Mouse (Mus musculus): Measurements from ENCODE around the gene Gcsam. TPM values are rescaled to one million over a fixed set of nuclear protein-coding genes. Genes with fewer than 3 reads are reported as not detected.

The Gcsam gene
- total and polyA plus RNA-seq, 3 experiments = not detected

DNA sequence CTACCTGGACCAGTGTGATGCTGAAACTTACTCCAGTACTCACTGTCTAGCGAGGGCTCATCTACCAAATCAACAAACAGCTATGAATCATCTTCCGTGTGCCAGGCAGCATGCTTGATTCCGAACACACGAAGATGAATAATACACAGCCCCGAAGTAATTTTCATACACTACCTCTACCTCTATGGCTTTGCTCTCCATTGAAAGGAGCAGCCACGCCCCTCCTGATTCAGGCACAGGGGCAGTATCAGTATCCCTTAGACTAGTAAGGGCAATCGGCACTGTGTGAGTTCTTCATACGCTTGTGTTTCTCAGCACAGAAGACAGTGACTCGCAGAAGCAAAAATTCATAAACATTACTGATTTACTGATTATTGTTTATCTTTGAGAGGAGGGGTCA, 44.3 kb downstream of the Gcsam start:
- H3K9me3 ChIP-seq (replicated peaks; ENCODE audit: low read length) = no peaks in the 10 kb centered on the region
- no peaks in the 10 kb centered on the region for H3K4me1 ChIP-seq (ENCODE audit: control insufficient read depth in 1 of 2, insufficient read depth in 2 of 2)
- no peak for DNase-seq (ENCODE audit: extremely low read depth)
- no peak overlapping the region for H3K4me3 ChIP-seq (replicated peaks in 1 of 3; ENCODE audit: low read depth in 2 of 3, low read length in 2 of 3, poor library complexity in 1 of 3)
- H3K4me2 ChIP-seq (ENCODE audit: insufficient read depth, low read depth, poor library complexity, severe bottlenecking) = no peak overlapping the region
- dilution Hi-C loops (cut with MboI; ENCODE audit: extremely low pct_ligation_motif_present, extremely low pct_unique_long_range_greater_than_20kb, low sequenced_read_pairs) (no loop called here), in situ Hi-C loops (cut with MboI; ENCODE audit: low pct_ligation_motif_present, low pct_unique_long_range_greater_than_20kb, low sequenced_read_pairs) (no loop called here)
- H3K27me3 ChIP-seq (replicated peaks) = no peaks in the 10 kb centered on the region
- no peaks in the 10 kb centered on the region for H3K79me2 ChIP-seq (replicated peaks; ENCODE audit: control insufficient read depth, extremely low read depth, insufficient read depth, poor library complexity, severe bottlenecking)
- H3K36me3 ChIP-seq (replicated peaks in 1 of 2; ENCODE audit: control insufficient read depth in 1 of 2, insufficient read depth in 1 of 2, low read length in 1 of 2) = no peaks in the 10 kb centered on the region
- TF ChIP-seq USF1 (IDR thresholded peaks at IDR 0.05; ENCODE audit: low read depth, low read length) (no peak), NELFE (IDR thresholded peaks at IDR 0.05; ENCODE audit: low read depth, low read length) (no peak), ZNF384 (IDR thresholded peaks at IDR 0.05; ENCODE audit: low read depth, low read length) (no peak), POLR2A (IDR thresholded peaks at IDR 0.05; ENCODE audit: low read depth, low read length) (no peak), CHD2 (IDR thresholded peaks at IDR 0.05; ENCODE audit: low read length) (no peak)
- no peak overlapping the region for H3K9ac ChIP-seq (ENCODE audit: insufficient read depth, low read depth)
- H3K27ac ChIP-seq (ENCODE audit: insufficient read depth, low read depth) = no peak overlapping the region

DNA sequence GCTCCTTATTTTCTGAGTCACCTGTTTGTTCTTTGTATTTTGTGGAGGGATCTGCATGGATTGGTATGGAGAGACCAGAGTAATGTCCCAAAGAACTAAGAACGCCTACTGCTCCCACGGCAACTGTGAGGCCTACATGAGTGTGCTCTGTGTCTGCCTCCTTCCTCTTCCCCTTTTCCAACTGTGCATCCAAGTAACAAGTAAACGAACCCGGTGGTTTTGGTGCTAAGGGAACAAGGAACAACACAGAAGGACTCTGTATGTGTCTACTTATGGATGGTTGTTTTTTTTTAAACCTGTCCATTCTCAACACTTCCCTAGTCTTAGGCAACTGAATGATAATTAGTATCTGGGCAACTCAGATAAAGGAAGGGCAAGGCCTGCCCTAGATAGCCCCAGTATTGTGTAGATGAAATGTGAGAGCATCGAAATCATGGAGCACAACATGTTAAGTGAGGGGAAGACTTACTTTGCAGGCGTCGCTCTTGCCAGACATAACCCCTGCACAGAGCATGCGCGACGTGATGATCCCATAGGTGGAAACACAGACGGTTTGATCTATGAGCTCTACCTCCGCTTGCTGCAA, 47.5 kb downstream of the Gcsam start:
- Histone ChIP-seq H3K4me2 (ENCODE audit: insufficient read depth, low read depth, poor library complexity, severe bottlenecking) (no peak overlapping the region), H3K4me1 (ENCODE audit: control insufficient read depth in 1 of 2, insufficient read depth in 2 of 2) (no peaks in the 10 kb centered on the region), H3K27me3 (replicated peaks) (no peaks in the 10 kb centered on the region), H3K79me2 (replicated peaks; ENCODE audit: control insufficient read depth, extremely low read depth, insufficient read depth, poor library complexity, severe bottlenecking) (no peaks in the 10 kb centered on the region), H3K9ac (ENCODE audit: insufficient read depth, low read depth) (no peak overlapping the region), H3K9me3 (replicated peaks; ENCODE audit: low read length) (no peaks in the 10 kb centered on the region), H3K4me3 (replicated peaks in 1 of 3; ENCODE audit: low read depth in 2 of 3, low read length in 2 of 3, poor library complexity in 1 of 3) (no peak overlapping the region), H3K36me3 (replicated peaks in 1 of 2; ENCODE audit: control insufficient read depth in 1 of 2, insufficient read depth in 1 of 2, low read length in 1 of 2) (no peaks in the 10 kb centered on the region), H3K27ac (ENCODE audit: insufficient read depth, low read depth) (no peak overlapping the region)
- DNase-seq (ENCODE audit: extremely low read depth) = no peak
- in situ Hi-C loops (cut with MboI; ENCODE audit: low pct_ligation_motif_present, low pct_unique_long_range_greater_than_20kb, low sequenced_read_pairs) (no loop called here), dilution Hi-C loops (cut with MboI; ENCODE audit: extremely low pct_ligation_motif_present, extremely low pct_unique_long_range_greater_than_20kb, low sequenced_read_pairs) (no loop called here)
- TF ChIP-seq UBTF (IDR thresholded peaks at IDR 0.05; ENCODE audit: low read depth, low read length) = no peak
- no peak for TF ChIP-seq ZKSCAN1 (IDR thresholded peaks at IDR 0.05; ENCODE audit: borderline replicate concordance, low read depth, low read length)
- TF ChIP-seq TCF12 (IDR thresholded peaks at IDR 0.05; ENCODE audit: low read depth, low read length) = no peak
- no peak for TF ChIP-seq POLR2A (IDR thresholded peaks at IDR 0.05; ENCODE audit: low read depth, low read length)
- TF ChIP-seq SIN3A (IDR thresholded peaks at IDR 0.05; ENCODE audit: low read length) = no peak
- TF ChIP-seq MYC (IDR thresholded peaks at IDR 0.05; ENCODE audit: low read depth, low read length) = no peak
- TF ChIP-seq MAFK (IDR thresholded peaks at IDR 0.05; ENCODE audit: insufficient replicate concordance, low read length) = no peak
- TF ChIP-seq GABPA (IDR thresholded peaks at IDR 0.05; ENCODE audit: insufficient replicate concordance, low read depth, low read length) = no peak
- TF ChIP-seq EP300 (IDR thresholded peaks at IDR 0.05; ENCODE audit: low read length) = no peak

DNA sequence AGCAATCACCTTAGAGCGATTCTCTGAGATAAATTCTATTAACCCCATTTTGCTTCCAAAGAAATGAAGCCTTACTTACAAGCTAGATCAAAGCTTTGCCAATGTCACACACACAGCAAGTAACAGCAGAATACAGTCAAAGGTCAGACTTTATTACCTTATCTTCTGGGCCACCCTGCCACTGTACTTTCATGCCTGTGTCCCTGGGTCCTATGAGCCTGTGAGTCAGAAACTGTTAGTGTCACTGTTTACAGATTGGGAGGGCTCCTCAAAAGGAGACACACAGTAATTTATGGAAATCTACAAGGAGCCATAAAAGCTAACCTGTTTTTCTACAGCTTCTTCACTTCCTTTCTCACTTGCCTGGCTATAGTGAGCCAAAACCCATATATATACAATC, 48.1 kb downstream of the Gcsam start:
- H3K9me3 ChIP-seq (replicated peaks; ENCODE audit: low read length) = no peaks in the 10 kb centered on the region
- H3K4me2 ChIP-seq (ENCODE audit: insufficient read depth, low read depth, poor library complexity, severe bottlenecking) = no peak overlapping the region
- in situ Hi-C loops (cut with MboI; ENCODE audit: low pct_ligation_motif_present, low pct_unique_long_range_greater_than_20kb, low sequenced_read_pairs) = no loop called here
- DNase-seq (ENCODE audit: extremely low read depth) = no peak
- TF ChIP-seq CHD1 (IDR thresholded peaks at IDR 0.05; ENCODE audit: low read depth, low read length) (no peak), MAZ (IDR thresholded peaks at IDR 0.05; ENCODE audit: low read depth, low read length) (no peak), POLR2AphosphoS2 (IDR thresholded peaks at IDR 0.05; ENCODE audit: low read depth, low read length) (no peak), ZKSCAN1 (IDR thresholded peaks at IDR 0.05; ENCODE audit: borderline replicate concordance, low read depth, low read length) (no peak), KAT2A (IDR thresholded peaks at IDR 0.05; ENCODE audit: insufficient replicate concordance, low read length) (no peak), MXI1 (IDR thresholded peaks at IDR 0.05; ENCODE audit: low read depth, low read length) (no peak), CHD2 (IDR thresholded peaks at IDR 0.05; ENCODE audit: low read length) (no peak), MEF2A (IDR thresholded peaks at IDR 0.05; ENCODE audit: borderline replicate concordance, low read depth, low read length) (no peak), BHLHE40 (IDR thresholded peaks at IDR 0.05; ENCODE audit: low read depth, low read length) (no peak), ZC3H11A (IDR thresholded peaks at IDR 0.05; ENCODE audit: low read depth, low read length) (no peak), TCF12 (IDR thresholded peaks at IDR 0.05; ENCODE audit: low read depth, low read length) (no peak), HCFC1 (IDR thresholded peaks at IDR 0.05; ENCODE audit: low read depth, low read length) (no peak), ELF1 (IDR thresholded peaks at IDR 0.05; ENCODE audit: low read depth, low read length) (no peak), NELFE (IDR thresholded peaks at IDR 0.05; ENCODE audit: low read depth, low read length) (no peak), RAD21 (IDR thresholded peaks at IDR 0.05; ENCODE audit: low read depth, low read length) (no peak)
- dilution Hi-C loops (cut with MboI; ENCODE audit: extremely low pct_ligation_motif_present, extremely low pct_unique_long_range_greater_than_20kb, low sequenced_read_pairs) = no loop called here
- no peaks in the 10 kb centered on the region for H3K27me3 ChIP-seq (replicated peaks)
- no peak overlapping the region for H3K27ac ChIP-seq (ENCODE audit: insufficient read depth, low read depth)
- no peaks in the 10 kb centered on the region for H3K36me3 ChIP-seq (replicated peaks in 1 of 2; ENCODE audit: control insufficient read depth in 1 of 2, insufficient read depth in 1 of 2, low read length in 1 of 2)
- H3K4me3 ChIP-seq (replicated peaks in 1 of 3; ENCODE audit: low read depth in 2 of 3, low read length in 2 of 3, poor library complexity in 1 of 3) = no peak overlapping the region
- H3K9ac ChIP-seq (ENCODE audit: insufficient read depth, low read depth) = no peak overlapping the region
- no peaks in the 10 kb centered on the region for H3K4me1 ChIP-seq (ENCODE audit: control insufficient read depth in 1 of 2, insufficient read depth in 2 of 2)
- H3K79me2 ChIP-seq (replicated peaks; ENCODE audit: control insufficient read depth, extremely low read depth, insufficient read depth, poor library complexity, severe bottlenecking) = no peaks in the 10 kb centered on the region
